Mouse (Mus musculus): Measurements from ENCODE around the gene Grip1.
A peak's percentile ranks its signal among the peaks of the same experiment; 100 is the strongest.

Gene Grip1

DNA sequence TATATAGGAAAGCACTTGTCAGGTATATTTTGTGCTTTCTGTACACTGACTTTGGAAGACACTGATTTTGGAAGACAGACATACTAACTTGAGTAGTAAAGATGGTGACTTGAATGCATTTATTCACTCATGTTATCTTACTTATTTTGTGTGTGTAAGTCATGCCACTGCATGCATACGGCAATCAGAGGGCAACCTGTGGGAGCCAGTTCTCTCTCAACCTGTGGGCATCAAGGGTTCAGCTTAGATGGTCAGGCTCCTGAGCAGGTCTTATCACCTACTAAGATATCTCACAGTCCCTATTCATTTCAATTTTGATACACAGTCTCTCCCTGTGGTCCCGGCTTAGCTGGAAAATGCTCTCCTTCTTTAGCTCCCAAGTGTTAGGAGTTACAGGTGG lies 5.4 kb downstream of the Grip1 start:
- no peak for DNase-seq (ENCODE audit: low read depth, low spot score)

DNA sequence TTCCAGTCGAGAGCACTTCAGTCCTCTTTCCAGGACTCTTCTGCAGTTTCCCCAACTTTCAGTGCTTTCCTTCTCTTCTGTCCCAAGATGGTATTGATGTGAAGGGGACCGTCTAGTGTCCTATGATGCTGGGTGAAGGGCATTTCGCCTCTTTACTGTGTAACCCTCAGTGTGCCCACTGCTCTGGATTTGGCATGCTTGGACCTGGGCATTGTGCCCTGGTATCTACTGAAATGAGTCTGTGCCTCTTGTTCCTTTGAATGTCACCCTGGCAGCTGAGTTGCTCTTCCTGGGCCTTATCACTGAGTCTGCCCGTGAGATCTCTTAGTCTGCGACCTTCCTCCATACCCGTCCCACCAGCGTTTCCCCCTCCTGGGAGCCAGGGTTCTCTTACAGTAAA lies 9.7 kb downstream of the Grip1 start:
- DNase-seq (ENCODE audit: low read depth, low spot score) = no peak

DNA sequence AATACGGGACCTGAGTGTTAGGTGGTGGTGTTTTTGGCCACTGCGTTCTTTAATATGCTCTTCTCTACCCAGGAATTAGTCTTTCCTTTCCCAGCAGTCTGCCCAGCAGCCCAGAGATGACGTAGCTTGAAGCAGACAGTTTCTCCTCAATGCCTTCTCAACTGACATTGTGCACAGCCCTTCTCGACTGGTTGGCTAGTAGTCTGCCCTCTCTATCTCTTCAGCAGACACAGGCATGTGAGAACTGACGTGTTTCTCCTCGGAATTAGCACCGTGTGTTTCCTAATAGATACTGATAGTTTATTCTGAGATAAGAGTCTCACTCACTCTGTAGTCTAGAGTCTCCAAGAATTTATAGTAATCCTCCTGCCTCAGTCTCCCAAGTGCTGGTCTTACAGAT lies 10.2 kb downstream of the Grip1 start:
- DNase-seq (ENCODE audit: low read depth, low spot score) = no peak

DNA sequence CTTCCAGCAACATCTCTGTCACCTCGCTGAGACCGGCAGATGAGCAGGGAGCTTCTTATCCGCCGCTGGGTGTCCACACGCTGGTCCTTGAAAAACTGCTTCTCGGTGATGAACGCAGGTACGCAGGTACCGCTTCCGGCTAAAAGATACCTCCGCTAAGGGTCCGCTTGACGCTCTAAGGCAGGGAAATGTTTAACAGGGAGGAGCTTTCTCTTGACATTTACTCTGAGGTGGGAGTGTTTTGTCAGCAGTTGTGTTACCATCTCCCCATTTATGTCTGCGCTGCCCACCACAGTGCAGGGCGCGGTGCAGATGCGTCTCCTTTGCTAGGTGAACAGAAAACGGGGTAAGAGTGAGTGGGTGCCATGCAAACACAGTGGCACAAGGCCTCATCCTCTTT lies 14.3 kb downstream of the Grip1 start:
- no peak for DNase-seq (ENCODE audit: low read depth, low spot score)

DNA sequence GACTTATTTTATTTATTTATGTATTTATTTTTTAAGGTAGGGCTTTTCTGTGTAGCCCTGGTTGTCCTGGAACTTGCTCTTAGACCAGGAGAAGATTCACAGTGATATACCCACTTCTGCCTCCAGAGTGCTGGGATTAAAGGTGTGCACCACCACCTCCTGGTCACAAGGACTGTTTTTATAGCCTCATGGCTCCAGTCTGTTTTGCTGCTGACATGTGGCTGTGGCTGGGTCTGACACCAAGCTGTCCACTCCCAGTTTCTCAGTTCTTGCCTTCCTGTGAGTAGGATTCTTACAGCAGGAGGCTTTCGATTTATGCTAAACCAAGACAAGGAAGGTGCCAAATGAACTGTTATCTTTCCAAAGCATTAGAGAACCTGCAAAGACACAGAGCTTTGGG lies 16.5 kb downstream of the Grip1 start:
- DNase-seq (ENCODE audit: low read depth, low spot score) = no peak

DNA sequence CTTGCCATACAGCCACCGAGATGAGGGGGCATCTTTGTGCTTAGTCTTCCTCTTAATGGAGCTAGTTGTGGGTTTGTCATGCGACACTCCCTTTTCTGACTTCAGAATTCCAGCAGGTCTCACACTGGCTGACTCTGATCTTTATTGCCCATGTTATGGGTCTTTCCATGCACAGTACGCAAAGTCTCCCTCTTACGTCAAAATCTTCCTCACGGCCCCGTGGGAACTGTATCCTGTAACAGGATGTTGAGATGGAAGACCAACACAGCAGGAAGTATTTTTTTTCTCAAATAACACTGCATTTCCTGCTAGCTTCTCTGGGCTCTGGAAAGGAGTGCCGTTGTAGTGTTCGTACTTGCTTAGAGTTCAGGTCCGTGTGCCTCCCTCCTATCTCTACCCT lies 21.5 kb downstream of the Grip1 start:
- DNase-seq (ENCODE audit: low read depth, low spot score) = no peak

DNA sequence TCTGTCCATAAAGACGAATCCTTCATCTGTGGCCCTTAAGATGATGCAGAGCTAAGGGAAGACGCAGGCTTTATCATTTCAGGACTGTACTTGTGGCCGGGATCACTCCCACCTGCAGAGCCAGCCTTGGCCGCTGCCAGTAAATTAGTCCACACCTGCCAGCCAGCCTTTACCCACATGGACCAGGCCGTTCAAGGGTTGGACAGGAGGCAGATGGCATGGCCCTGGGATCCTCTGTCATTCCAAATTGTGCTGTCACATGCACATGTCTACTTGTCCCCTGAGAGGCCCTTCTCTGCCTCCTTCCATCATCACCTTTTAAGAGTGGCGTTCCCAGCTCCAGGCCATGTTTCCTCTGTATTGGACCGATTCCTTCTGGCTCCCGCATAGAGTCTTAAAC lies 24.0 kb downstream of the Grip1 start:
- no peak for DNase-seq (ENCODE audit: low read depth, low spot score)

DNA sequence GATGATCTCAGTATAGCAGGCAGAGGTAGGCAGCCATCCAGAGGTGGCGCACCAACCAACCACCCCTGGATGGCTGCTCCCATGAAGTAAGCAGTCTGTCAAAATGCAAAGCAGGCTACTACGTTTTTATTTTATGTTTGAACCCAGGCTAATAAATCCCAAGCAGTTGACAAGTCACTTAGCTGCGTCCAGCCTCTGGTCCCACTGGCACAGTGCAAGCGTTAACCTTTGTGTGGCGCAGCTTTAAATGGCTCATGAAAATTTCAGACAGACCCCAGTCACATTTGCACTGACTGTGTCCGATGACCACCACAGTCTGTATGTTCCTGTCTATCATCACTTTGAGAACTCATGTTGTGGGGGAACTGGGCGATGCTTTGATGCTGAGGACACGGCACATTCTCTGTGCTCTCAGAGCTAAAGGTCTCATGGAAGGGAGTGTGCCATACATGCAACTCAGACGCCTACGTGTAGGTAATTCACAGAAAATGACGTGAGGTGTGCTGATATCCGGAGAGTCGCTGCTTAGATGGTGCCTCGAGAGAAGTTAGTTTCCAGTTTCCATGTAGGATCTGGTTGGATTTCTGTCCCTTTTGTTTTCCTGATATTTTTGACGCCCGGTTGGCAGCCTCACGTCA lies 29.6 kb downstream of the Grip1 start:
- DNase-seq (ENCODE audit: low read depth, low spot score) = no peak

DNA sequence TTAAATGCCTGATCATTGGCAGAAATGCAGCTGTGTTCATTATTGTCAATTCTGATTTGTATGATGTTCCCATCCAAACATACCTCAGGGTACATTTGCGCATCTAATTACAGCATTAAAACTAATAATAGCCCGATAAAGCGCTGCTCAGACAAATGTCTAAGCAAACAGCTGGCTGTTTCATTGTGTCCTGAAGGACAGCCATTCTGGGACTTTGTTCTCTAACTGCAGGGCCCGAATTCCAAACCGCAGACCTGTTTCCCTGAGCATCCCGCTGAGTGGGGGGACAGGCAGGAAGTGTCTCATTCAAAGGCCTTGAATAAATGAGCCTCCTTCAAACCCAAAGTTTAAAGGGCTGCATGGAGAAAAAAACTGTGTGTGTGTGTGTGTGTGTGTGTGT lies 30.1 kb downstream of the Grip1 start:
- DNase-seq (ENCODE audit: low read depth, low spot score) = peak; percentile 20

DNA sequence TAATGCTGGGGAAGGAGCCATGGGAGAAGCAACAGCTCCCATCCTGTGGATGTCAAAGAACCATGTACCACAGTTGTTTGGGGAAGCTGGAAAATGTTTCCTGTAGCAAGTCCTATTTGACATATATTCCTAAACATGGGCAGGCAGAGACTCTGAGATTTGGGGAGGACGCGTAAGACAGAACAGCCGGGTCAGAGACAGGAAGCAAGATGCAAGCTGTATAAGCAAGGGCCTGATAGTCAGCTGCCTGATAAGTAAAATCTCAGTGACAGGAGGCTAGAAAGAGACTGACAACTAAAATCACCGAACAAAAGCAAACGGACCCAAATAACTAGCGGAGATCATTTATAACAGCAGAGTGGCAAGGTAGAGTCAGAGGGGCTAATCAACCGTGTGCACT lies 33.3 kb downstream of the Grip1 start:
- DNase-seq (ENCODE audit: low read depth, low spot score) = no peak

DNA sequence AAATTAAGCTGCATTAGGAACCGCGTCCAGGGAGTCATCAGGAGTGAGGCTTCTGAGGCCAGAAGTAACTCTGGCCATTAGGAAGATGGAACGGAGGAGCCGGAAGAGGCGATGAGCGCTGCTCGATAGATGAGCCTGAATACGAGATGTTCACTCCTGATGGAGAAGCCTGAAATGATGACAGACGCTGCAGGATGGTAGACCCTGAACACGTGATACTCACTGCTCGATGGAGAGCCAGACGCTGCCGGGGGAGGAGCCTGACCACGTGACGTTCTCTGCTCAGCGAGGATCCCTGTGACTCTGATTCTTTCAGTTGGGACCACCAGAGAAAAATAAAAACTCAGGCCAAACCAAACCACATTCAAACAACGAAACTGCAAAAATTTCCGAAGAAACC lies 37.2 kb downstream of the Grip1 start:
- DNase-seq (ENCODE audit: low read depth, low spot score) = no peak

DNA sequence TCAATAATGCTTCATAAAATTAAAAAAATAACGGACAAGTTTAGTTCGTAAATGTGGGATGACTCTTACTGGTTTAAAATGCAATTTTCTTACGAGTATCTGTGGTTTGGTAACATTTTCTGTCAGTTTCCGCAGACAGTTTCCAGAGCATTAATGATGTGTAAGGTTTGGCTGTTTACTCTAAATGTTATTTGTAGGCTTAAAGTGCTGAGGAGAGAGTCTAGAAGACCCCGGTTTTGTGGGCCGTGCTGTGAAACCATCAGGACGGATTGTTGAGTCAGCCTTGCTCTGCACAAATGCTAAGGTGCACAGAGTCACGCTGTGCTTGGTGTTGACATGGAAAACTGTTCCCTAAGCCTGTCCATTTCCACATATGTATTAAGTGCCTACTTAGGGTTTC lies 41.7 kb downstream of the Grip1 start:
- DNase-seq (ENCODE audit: low read depth, low spot score) = no peak

DNA sequence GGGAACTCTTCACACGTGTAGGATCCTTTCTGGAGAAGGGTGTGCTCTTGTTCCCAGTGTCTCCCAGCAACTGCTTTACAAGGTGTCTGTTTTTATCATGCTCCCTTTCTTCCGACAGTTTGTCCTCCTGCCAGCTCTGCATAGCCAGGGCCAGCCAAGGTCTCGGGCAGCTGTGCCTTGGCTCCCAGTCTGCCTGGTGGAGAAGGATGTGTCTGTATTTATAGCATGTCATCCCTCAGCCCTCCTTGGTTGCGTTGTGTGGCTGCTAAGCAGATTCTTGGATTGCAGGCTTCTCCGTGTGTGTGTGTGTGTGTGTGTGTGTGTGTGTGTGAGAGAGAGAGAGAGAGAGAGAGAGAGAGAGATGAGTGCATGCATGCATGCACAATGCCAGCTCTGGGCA lies 42.6 kb downstream of the Grip1 start:
- no peak for DNase-seq (ENCODE audit: low read depth, low spot score)

DNA sequence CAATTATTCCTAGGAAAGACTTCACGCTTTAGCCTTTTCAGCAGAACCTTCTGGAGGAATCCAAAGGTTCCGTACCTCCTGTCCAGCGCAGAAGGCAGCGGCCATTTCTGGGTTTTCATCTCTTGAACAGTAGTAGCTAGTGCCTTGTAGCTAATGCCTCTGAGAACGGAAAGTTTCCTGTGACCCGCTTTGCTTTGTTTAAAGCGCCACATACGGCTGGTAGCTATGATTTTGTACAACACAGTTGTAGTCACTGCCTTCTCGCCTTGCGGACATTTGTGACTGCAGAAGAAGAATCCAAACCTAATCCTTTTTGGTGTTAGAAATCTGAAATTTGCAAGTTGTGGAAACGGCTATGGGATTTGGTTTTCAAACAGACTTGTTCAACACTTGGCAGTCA lies 68.1 kb downstream of the Grip1 start:
- DNase-seq (ENCODE audit: low read depth, low spot score) = no peak

DNA sequence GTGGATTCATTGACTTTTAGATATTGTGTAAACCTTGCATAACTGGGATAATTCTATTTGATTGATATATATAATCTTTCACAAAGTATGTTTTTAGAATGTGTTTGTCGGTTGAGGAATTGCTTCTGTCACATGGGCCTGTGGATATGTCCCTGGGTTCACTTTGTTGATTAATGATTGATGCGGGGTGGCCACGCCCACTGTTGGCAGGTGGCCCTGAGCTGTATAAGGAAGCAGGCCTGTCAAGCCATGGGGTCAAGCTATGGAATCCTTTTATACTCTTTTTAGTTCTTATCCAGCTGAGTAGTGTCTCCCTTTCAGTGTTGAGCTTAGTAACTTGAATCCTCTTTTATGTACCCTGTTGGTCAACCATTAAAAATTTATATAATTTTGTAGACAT lies 72.1 kb downstream of the Grip1 start:
- no peak for DNase-seq (ENCODE audit: low read depth, low spot score)

DNA sequence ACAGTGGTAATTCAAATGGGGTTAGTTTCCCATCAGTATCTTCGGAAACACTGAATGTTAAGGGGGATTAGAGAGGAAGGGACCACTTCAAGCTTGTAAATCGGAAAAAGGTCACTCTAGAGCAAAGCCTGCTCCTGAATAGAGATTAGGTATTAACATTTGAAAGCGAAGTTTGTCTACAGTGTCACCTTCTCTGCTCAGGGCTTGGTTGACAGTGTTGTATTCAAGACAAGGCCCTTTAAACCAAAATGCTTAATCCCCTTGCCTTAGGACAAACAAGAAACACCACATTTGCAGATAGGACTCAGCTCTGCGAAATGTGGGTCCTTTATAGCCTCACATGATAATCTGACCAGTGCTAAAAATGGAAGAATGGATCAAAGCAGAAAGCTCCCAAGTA lies 81.2 kb downstream of the Grip1 start:
- no peak for DNase-seq (ENCODE audit: low read depth, low spot score)

DNA sequence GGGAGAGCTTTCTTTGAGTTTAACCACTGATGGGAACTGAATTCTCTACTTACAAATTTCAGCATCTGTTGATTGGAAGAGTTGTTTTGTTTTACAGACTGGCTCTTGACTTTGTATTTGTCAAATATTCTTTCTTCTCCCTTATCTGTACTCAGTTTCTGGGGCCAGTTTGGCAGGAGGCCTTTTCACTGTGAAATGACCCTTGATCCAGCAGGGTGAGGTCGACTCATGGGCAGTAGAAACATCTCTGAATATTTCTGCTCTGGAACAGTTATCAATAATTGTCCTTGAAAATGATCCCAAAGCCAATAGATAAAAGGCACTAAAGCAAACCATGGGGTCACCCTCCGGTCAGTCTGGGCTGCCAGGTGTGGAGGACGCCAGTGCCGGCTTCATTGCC lies 88.0 kb downstream of the Grip1 start:
- DNase-seq (ENCODE audit: low read depth, low spot score) = no peak

DNA sequence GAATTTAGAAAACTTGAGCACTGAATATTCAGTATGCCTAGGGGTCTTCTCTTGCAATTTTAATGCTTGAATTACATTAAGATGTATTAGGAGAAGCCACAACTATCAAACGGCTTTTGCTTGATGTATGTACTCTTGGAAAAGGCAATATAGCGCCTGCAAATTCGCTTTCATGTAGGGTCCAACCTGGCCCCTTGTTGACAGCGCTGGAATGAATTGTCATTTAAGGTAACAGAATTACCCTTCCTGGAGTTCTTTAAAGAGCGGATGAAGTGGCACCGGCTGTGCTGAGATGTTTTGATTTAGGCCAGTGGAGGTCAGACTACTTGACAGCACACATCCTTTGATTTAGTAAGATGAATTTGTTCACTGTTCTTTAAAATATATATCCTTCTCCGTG lies 90.1 kb downstream of the Grip1 start:
- no peak for DNase-seq (ENCODE audit: low read depth, low spot score)

DNA sequence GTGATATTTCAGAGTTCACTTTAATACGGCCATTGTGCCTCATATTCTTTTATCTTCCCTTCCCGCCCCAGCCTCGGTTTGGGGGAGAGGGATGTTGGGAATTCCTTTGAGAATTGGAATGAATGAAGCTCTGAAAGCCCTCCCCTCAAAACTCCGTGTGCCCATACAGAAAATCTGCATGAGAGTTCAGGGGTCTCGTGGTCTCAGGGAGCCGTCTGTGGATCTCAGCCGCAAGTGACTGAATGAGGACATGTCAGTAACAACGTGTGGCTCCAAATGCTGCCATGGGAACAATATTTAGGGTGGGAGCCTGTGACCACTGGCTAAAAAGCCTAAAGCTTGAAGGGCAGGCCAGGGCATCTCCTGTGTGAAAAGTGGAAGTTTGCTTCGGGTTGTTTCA lies 91.1 kb downstream of the Grip1 start:
- no peak for DNase-seq (ENCODE audit: low read depth, low spot score)

DNA sequence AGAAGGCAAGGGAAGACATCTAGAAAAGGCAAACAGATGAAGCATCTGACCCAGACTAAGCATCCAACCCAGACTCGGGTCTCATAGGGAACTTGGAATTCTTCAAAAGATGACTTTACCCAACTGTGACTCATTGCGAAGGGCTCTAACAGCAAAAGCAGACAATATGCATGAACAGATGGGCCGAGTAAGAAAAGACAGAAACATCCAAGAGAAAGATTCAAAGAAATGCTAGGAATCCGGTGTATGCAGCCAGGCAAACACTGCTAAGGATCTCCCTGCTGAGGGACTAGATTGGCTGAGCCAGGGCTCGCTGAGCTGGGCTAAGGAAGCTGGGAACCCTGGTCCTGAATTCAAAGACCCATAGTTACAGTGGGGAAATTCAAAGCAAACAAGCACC lies 94.2 kb downstream of the Grip1 start:
- DNase-seq (ENCODE audit: low read depth, low spot score) = no peak

DNA sequence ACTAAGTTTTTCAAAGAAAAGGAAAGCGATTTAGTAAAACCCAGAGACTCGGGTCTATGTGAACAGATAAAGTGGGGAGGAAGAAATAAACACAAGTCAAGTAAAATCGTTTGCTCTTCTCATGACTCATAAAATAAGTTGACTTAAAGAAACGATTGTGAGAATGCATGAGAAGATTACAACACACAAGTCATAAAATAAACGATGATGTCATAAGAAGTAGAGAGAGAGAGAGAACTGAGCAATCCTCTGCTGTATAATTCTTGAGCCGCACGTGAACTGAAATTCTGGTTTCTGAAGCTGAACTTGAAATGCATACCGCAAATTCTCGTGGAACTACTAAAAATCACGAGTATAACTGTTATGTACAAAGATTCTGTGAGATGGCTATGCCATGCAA lies 95.1 kb downstream of the Grip1 start:
- DNase-seq (ENCODE audit: low read depth, low spot score) = no peak

DNA sequence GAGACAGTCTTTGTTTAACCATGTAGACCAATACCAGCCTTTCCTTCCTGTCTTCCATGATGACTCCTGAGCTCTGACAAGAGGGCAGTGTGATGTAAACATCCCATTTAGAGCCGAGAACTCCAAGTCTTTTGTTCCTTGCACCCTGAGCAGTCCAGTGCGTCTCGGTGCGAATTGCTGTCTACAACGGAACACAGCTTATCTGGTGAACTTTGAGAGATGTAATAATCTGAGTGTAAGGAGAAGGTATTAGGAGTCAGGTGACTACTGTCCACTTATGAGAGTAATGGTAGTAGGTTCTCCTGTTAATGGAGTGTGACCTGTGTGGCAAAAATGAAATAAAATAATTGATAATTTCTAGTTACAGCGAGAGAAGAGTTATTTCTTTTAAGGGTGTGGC lies 97.0 kb downstream of the Grip1 start:
- DNase-seq (ENCODE audit: low read depth, low spot score) = no peak

DNA sequence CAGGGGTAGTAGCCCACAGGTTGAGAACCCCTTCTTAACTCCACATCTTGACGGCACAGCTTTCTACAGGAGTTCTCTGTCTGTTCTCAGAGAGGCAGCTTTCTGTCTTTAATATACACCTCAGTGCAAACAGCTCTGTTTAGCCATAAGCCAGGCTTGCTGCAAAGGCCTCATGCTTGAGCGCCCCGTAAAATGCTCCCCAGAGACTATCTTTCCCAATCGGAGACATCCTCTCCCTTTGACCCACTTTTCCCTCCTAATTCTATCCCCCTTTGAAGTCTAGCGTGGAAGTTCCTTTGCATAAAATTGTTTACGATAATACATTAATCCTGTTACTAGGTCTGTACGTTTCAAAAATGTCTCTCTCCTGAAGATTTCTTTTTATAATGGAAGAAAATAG lies 102.7 kb downstream of the Grip1 start:
- DNase-seq (ENCODE audit: low read depth, low spot score) = no peak

DNA sequence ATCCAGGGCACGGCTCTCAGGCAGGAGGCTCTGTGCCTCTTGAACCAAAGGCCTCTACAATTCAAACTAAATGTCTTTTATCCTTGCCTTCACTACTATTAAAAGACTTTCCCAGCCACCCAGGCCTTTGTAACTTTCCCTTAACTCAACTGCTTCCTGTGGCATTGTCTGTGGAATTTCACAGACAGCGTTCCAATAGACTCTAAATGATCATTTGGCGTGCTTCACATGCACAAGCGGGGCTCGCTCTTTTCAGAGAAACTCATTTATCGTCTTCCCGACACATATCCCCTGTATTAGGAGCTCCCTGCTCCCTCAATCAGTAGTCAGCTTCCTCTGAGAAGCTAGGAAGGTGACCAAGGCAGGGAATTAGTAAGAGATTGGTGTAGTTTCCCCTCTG lies 104.8 kb downstream of the Grip1 start:
- DNase-seq (ENCODE audit: low read depth, low spot score) = no peak

DNA sequence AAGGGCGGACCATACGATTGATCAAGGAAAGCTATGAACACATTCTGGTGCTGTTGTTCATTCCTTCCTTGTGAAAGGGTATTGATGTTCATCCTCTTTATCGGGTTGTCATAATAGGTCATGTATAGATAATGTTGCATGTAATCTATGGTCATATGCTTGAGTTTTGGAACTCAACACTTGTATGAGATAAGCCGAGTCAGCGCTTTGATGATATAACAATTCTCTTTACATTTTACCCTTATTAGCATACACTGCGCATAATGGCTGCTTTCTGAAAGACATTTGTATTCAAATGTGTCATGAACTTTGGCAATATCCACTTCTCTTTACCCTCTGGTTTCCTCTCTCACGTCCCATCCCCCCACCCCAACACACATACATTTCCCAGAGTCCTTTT lies 111.2 kb downstream of the Grip1 start:
- DNase-seq (ENCODE audit: low read depth, low spot score) = no peak

All from WW6 (cell line).